ENCODE assay signal across 8 mouse cellular contexts in the genomic region with DNA sequence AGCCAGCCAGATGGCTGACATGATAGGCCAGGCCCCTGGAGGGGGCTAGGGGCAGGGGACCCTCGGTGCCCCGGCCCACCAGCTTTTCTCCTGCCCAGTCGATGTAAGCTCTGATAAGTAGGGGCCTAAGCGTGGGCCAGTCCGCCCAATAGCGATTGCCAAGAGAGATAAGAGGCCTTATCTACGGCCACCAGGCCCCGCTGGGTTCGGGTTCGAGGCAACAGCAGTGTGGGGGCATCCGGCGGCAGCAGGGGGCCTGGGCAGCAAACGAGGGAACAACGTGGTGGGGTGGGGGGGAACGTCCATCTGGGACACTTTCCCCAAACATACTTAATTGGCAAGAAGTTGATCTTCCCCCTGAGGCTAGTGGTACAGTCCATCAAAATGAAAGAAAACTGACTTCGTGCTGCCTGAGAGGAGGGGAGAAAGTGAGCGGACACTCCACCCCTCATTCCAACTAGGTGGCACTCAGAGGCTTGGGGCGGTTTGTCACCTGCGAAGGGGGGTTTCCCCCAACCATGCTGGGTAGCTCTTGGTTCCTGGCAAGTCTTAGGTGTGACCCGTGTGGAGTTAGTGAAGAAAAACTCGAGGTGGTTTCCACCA. TPM values are rescaled to one million over a fixed set of nuclear protein-coding genes. Genes with fewer than 3 reads are reported as not detected.
DNase-seq lines count a peak whose midpoint lies in the region; ATAC-seq lines count a peak whose summit lies in the region.

No protein-coding gene starts in this region.

- peaks cover 24% of the 10 kb centered on the region for H3K27me3 ChIP-seq in embryonic facial prominence, embryonic 14.5 days (replicated peaks; ENCODE audit: control insufficient read depth, insufficient read depth, low read length)
- peaks cover 7% of the 10 kb centered on the region; the same call in 1 of the 2 replicates for H3K27me3 ChIP-seq in intestine, embryonic 15.5 days (replicated peaks)
- no peaks in the 10 kb centered on the region for H3K27me3 ChIP-seq in stomach, embryonic 16.5 days (ENCODE audit: control insufficient read depth, insufficient read depth, low read length)

- DNase-seq in 3T3-L1 (ENCODE audit: low read depth, low spot score): peak; percentile 35
- peak; percentile 82 for DNase-seq in CD4-positive, CD25-positive, alpha-beta regulatory T cell, adult 2 months (ENCODE audit: low read depth, low spot score)
- DNase-seq in embryonic facial prominence, embryonic 14.5 days (ENCODE audit: low spot score): peak; percentile 20
- peak; percentile 56 to 72 for DNase-seq in lung, postnatal 4 days
- DNase-seq in ovary, postnatal 36 days (ENCODE audit: low spot score): no peak
- no peak for DNase-seq in adrenal gland, adult 18-20 months (ENCODE audit: low spot score in 2 of 2)

- H3K27ac ChIP-seq in embryonic facial prominence, embryonic 14.5 days (replicated peaks; ENCODE audit: low read depth, low read length): peak overlapping the region; percentile 52; the same call in 1 of the 2 replicates
- peak overlapping the region; percentile 84 for H3K27ac ChIP-seq in intestine, embryonic 15.5 days
- peak overlapping the region; percentile 82 for H3K27ac ChIP-seq in stomach, embryonic 16.5 days (ENCODE audit: low read length)

- ATAC-seq in embryonic facial prominence, embryonic 14.5 days (ENCODE audit: low read depth): no peak
- ATAC-seq in intestine, embryonic 15.5 days: no peak
- no peak for ATAC-seq in stomach, embryonic 16.5 days (ENCODE audit: insufficient read depth, low FRiP score)

- H3K4me1 ChIP-seq in embryonic facial prominence, embryonic 14.5 days (ENCODE audit: control insufficient read depth, insufficient read depth, low read length): peaks cover 27% of the 10 kb centered on the region
- H3K4me1 ChIP-seq in intestine, embryonic 15.5 days (replicated peaks): peaks cover 56% of the 10 kb centered on the region
- H3K4me1 ChIP-seq in stomach, embryonic 16.5 days (ENCODE audit: control insufficient read depth, insufficient read depth, low read length): peaks cover 53% of the 10 kb centered on the region

- H3K9me3 ChIP-seq in embryonic facial prominence, embryonic 14.5 days (ENCODE audit: control insufficient read depth, low read length): no peaks in the 10 kb centered on the region
- H3K9me3 ChIP-seq in intestine, embryonic 15.5 days: no peaks in the 10 kb centered on the region
- no peaks in the 10 kb centered on the region for H3K9me3 ChIP-seq in stomach, embryonic 16.5 days (replicated peaks; ENCODE audit: control insufficient read depth, low read length)

- 3% methylated on average over 18 of the region's 21 CpGs for WGBS in embryonic facial prominence, embryonic 14.5 days
- WGBS in intestine, embryonic 15.5 days: 8% methylated on average over 21 of the region's 21 CpGs
- WGBS in stomach, embryonic 16.5 days: 15% methylated on average over 21 of the region's 21 CpGs

- no peaks in the 10 kb centered on the region for H3K36me3 ChIP-seq in embryonic facial prominence, embryonic 14.5 days (ENCODE audit: control insufficient read depth, insufficient read depth, low read length)
- H3K36me3 ChIP-seq in intestine, embryonic 15.5 days: no peaks in the 10 kb centered on the region
- H3K36me3 ChIP-seq in stomach, embryonic 16.5 days (ENCODE audit: control insufficient read depth, insufficient read depth, low read length): no peaks in the 10 kb centered on the region

- H3K4me2 ChIP-seq in embryonic facial prominence, embryonic 14.5 days (ENCODE audit: low read depth, low read length): peak overlapping the region; percentile 99
- H3K4me2 ChIP-seq in intestine, embryonic 15.5 days (replicated peaks): peak overlapping the region; percentile 96
- peak overlapping the region; percentile 98 for H3K4me2 ChIP-seq in stomach, embryonic 16.5 days (ENCODE audit: low read depth, low read length)

- peak overlapping the region; percentile 71 for H3K4me3 ChIP-seq in embryonic facial prominence, embryonic 14.5 days (ENCODE audit: low read depth, low read length)
- H3K4me3 ChIP-seq in intestine, embryonic 15.5 days (replicated peaks): peak overlapping the region; percentile 75
- H3K4me3 ChIP-seq in stomach, embryonic 16.5 days (replicated peaks; ENCODE audit: low read length): peak overlapping the region; percentile 83

- H3K9ac ChIP-seq in embryonic facial prominence, embryonic 14.5 days (ENCODE audit: low read depth, low read length): peak overlapping the region; percentile 76
- H3K9ac ChIP-seq in intestine, embryonic 15.5 days: peak overlapping the region; percentile 84
- peak overlapping the region; percentile 84 for H3K9ac ChIP-seq in stomach, embryonic 16.5 days (ENCODE audit: low read length)

RNA-seq across cellular contexts. Expression of gene Zfpm1, which starts 2.8 kb away (rescaled TPM):
- polyA plus RNA-seq in embryonic facial prominence, embryonic 14.5 days (2014; fragmentation: Nextera tagmentation; extraction: Ambion mirVana): 1.7 and 1.9 TPM in 2 replicates
- polyA plus RNA-seq in intestine, embryonic 15.5 days (2015; fragmentation: Nextera tagmentation; extraction: Ambion mirVana): 4.9 and 5.2 TPM in 2 replicates
- 2.0 and 2.1 TPM in 2 replicates for polyA plus RNA-seq in stomach, embryonic 16.5 days (2015; fragmentation: Nextera tagmentation; extraction: Ambion mirVana)
- 10 to 100 TPM; 11.8 to 14.2 TPM for total RNA-seq in adrenal gland, adult 18-20 months (2021)

Comparison
In these comparisons a context has a peak if more than half of its experiments do, and no peak if none do; other contexts are left out.
1. DNase-seq: peak in 3T3-L1 (single experiment), CD4-positive, CD25-positive, alpha-beta regulatory T cell, adult 2 months (single experiment), embryonic facial prominence, embryonic 14.5 days (single experiment) and lung, postnatal 4 days (2 of 2); none in ovary, postnatal 36 days (single experiment) and adrenal gland, adult 18-20 months (0 of 2).
2. Peak in every context shown above with its lines, with median percentiles within 50 percentile points of each other: H3K27ac ChIP-seq, H3K4me2 ChIP-seq, H3K4me3 ChIP-seq and H3K9ac ChIP-seq.